Mouse (Mus musculus) adrenal gland (tissue): Measurements from ENCODE around the gene Ttc28.

Experiments used
- intact Hi-C: fragments of 180-260 bp; cut with DNase I; formaldehyde crosslinking; loops from one replicate; pipeline ENCODE4 v1.15.1; 2025

Ttc28 gene

DNA sequence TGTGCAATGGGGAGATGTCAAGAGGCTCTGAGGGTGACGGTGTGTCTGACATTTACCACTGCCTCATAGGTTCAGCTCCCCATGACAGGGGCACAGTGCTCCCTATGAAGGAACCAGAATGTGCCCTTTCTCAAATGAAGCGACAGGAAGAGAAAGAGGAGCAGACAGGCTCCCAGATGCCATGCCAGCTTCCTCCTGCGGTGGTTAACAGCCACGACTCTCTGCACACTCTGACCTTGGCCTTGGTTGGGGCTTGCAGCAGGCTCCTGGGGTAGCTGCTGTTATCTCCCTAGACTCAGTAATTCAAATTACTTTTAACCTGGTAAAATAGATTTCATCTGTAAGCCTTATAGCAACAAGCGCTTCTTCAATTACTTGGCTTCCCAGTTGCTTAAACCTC lies 196.2 kb downstream of the Ttc28 start:
- intact Hi-C loops, result no loop called here

DNA sequence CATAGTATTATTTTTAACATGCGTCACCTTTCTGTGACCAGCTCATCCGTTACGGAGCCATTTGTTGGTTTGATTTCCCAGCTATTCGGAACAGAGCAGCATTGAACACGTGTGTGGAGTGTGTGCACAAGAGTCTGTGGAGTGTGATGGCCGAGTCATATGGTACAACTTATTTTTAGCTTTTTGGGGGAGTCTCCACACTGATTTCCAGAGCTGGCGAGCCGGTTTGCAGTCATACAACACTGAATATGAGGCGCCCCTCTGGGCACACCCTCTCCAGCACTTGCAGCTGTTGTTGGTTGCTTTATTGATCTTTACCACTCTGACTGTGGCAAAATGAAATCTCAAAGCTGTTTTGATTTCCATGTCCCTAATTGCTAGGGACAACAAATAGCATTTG lies 197.7 kb downstream of the Ttc28 start:
- intact Hi-C loops, result no loop called here

DNA sequence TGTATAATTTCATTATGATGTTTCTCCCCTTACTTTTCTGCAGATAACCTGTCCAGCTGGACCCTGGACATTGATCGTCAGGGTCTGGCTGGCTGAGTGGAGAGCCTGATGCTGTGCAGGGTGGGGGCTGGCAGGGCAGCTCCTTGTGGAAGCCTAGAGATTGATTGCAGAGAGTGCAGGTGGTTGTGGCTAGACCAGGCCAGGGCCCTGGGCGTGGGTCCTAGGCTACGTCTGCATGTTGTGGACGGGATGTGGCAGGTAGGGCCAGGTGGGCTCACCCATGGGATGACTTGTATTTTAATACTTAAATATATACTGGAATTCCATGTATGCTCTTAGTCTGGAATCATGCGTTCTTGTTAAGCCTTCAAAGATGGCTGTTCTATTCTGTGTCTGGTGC lies 201.0 kb downstream of the Ttc28 start:
- intact Hi-C loops, result no loop called here

DNA sequence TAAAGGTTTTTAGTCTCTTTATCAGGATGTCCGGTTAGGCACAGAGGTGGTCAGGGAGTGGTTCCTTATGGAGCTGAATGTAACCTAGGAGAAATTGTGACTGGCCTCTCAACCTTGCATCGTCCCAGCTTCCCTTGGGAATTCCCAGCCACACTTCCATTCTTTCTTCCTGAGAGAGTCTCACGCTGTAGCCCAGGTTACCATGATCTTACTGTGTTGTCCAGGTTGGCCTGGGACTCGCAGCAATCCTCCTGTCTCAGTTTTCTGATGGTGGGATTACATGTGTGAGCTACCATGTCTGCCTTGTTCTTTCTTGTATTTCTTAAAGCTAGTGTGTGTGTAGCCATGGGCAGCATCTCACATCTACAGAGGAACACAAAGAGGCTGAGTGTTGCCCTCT lies 206.2 kb downstream of the Ttc28 start:
- intact Hi-C loops, result no loop called here

DNA sequence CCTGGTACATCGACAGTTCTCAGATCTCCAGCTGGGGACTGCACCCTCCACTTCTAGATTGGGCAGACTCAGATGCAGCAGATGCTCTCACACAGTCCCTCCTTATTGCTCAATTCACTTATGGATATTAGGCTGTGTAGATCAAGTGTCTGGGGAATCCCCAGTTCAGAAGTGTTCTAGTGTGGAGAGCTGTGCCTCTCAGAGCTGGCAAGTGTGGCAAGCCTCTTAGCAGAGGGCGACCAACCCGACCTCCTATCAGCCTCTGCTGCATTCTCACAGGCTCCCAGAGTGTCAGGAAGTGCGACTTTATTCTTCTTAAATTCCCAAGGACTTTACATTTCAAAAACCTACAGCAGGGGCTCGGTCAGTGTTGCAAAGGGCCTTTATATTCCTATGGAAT lies 217.1 kb downstream of the Ttc28 start:
- intact Hi-C loops, result no loop called here

DNA sequence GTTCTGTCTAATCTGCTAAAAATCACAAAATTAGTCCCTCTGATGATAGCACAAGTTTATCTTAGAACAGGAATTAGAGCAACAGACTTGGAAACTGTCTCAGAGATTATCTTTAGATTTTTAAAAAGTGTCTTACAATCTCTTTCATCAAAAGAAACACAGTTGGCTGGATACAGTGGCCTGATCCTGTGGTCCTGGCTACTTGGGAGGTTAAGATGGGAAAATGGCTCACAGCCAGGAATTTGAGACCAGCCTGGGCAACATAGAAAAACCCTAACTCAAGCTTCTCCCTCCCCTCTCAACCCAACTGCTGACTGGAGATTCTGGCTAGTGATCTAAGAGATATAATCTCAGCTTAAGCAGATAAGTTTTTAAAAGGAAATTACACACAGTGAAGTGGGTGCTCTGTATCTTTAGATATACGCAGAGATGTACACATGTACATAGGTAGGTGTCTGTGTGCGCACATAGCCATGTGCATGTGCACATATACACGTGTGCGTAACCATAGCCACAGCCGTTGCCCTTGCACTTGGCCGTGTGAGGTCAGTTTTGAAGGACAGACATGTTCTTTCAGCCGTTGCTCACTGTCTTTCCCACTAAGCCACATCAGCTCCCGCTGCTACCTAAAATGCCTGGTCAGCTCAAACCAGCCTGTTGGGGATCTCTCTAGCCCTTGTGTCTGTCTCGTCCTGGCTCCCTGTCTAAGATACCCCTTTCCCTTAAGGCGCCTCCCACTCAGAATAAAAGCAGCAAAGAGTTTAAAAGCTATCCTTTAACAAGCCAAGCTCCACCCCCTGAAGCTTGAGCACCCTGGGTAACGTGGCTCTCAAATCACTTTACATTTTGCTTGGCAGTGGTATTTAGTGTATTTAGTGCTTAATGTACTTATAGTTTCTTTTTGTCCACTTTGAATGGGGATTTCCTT lies 217.9 kb downstream of the Ttc28 start:
- intact Hi-C loops, result no loop called here

DNA sequence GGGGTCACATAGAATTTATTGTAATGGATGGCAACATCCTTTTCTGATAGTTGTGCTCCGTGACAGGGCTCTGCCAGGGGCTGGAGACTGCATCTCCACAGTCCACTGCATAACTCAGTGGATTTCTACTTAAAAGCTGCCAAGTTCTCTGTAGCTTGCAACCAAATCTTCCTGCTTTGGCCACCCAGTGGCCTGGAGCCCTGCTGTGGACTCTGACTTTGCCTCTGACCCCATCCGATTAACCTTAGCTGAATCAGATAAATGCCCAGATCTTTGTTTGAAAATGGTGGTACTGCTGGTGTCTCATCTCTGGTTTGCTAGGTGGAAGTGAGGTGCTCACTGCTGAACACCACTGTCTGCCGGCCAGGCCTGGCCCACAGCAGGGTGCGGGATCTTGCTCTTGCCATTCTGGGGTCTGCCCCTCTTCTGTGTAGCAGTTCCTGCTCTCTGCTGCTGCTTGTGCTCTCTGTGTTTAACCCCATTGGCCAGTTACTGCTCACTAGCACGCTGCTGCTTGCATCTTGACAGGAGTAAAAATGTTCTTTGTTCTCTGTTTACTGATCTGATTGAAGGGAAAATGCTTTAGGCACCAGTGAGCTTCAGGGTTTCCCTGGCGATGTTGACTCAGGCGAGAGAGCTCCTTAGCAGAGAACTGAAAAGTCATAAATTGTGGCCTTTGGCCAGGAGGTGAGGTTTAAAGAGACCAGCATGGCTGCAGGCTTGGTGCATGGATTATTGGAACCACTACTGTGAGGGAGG lies 219.1 kb downstream of the Ttc28 start:
- intact Hi-C loops, result no loop called here

DNA sequence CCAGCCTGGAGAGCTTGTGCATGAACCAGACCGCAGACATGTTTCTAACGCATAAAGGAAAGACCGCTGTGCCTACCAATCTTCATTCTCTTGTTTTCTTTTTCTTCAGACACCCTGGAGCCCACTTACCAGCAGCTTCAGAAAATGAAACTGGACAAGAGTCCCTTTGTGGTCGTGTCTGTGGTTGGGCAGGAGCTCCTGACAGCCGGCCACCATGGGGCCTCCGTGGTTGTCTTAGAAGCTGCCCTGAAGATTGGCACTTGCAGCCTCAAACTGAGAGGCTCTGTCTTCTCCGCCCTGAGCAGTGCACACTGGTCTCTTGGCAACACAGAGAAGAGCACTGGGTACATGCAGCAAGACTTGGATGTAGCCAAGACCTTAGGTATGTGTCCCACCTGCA lies 221.0 kb downstream of the Ttc28 start:
- intact Hi-C loops, result no loop called here

DNA sequence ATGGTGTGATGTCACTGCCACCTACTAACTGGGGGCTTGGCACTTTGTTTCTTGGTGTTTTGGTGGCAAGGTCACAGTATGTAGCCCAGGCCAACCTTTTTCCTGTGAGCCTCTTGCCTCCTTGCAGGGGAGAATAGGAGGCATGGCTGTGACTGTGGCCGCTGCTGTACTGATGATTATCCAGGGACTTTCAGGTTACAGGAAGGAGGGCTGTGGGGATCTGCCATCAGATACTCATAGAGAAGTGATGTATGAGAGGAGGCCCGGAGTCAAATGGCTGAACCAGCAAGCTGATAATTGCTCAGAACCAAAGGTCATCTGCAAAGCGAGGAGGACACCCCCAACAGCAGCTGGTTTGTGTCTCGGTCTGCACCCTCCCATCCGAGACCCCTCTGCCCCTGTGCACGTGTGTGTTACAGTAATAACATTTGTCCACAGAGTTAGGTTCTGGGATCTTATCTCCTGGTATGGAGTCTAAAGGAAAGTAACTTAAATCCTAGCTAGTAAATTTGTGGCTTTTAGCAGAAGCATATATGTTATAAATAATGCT lies 221.9 kb downstream of the Ttc28 start:
- intact Hi-C loops, result no loop called here

DNA sequence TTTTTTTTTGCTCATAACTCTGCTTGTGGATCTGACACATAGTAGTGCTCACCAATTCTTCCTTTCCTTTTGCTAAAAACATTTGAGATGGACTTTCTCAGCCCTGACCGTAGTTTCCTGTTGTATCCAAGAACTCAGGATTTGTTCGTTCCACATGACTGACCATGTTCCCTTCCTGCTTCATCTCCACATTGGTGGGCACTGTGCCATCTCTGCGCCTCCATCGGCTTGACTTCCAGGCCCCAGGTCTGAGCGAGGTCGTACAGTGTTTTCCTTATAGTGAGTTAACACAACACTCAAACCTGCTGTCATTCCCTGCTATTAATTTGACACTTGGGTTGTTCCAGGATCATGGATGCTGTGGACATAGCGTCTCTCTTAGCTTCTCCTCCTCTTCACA lies 225.2 kb downstream of the Ttc28 start:
- intact Hi-C loops, result no loop called here

DNA sequence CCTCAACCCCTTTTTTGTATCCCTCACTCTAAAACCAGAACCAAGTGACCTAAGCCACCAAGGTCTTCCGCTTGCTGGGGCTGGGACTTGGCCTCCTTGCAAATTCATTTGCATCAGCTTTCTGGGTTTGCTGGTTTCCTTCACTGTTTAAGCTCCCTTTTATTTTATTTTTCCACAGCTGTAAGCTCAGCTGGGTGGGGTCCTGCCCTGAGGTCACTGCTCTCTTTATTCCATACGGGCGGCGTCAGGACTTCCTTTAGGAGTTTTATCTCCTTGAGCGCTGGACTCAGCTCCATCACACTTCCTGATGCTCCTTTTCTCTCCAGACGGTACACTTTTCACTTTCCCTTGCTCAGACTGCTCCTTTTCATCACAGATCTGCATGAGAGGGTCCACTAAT lies 231.8 kb downstream of the Ttc28 start:
- intact Hi-C loops, result no loop called here

DNA sequence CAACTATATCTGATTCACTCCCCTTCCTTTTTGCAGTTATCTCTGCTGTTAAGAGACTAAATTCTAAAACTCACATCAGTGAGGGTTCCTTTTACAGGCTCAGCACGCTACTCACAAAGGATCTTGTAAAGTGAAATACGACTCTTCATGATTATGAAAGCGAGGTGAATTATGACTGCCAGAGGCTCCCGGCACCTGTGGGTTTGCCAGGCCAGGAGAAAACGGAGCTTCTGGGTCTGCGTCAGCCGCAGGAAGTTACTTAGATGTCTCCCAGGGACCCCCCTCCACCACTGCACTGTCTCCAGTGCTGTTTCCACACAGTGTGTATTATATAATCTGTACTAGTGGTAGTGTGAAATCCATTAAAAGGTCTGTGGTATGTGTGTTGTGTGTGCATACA lies 233.6 kb downstream of the Ttc28 start:
- intact Hi-C loops, result no loop called here

DNA sequence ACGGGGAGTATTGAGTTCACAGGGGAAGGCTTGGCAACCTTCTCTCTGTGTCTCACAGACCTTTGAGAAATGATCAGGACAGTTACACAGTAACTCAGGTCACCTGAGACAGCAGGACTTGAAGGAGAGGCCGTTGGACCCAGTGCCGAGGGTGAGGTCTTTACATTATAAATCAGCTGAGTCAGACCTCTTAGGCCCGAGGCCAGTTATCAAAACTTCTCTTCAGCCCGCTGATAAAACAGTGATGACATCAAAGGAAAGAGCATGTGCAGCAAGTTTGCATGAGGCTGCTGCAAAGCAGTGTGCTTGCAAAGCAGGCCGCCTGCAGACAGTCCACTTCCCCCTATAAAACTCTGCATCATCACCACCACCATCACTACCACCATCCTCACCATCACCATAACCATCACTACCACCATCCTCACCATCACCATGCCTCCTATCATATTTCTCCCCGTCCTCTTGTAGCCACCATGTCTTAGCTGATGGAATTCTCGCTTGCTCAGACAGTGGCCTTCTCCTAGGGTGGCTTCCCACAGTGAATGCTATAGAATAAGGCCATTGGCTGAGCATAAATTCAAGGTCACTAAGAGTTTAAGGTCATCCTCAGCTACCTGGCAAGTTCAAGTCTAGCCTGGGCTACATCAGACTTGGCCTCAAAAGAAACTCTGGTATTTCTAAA lies 234.2 kb downstream of the Ttc28 start:
- intact Hi-C loops, result no loop called here

DNA sequence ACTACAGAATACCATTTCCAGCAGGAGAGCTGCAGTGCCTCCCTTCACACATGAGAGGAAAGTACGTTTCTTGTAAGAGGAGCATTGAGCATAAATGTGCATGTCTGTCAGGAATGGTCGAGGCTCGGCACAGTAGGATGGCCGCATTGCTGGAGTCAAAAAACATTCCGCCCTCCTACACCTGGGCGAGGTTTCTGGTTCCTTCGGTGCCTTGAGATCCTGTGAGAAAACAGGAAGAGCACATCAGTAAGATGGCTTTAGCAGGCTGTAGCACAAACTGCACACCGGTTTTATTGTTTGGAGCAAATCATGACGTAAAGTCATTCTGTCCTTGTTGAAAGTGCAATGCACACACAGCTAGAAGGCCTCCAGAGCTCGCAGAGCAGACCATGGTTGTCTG lies 235.0 kb downstream of the Ttc28 start:
- intact Hi-C loops, result no loop called here

DNA sequence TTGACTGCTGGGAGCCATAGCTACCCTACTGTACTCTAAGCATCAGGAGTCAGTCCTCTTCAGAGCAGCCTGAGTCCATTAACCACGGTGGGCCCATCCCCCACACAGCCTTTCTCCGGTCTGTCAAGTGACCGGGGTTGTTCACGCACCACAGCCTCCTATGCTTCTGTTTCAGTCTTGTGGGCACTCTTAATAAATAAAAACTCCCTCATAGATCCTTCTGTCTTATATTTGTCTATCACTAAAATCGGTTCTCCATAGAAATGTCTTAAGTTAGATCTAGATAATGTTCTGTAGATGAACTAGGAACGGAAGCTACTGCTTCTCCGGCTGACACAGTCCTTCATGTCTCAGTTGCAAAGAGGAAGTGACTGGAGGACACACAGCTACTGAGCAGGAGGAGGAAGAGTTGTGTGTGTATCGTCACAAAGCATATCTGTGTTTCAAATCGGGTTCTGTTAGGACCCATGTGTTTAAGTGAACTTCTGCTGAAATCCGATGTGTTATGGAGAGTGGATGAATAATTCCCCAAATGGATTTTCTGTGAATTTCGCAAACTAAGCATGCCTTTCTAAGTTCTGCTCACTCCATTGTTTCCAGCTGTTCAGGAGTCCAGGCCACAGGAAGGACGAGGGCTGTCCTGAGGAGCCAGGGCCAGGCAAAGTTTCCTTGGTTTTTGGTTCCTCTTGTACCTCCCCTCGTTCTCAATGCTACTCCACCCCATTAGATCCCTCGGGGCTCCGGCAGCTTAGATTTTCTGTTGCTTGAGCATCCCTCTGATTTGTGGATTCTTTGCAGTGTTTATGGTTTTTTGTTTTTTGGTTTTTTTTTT lies 236.1 kb downstream of the Ttc28 start:
- intact Hi-C loops, result no loop called here

DNA sequence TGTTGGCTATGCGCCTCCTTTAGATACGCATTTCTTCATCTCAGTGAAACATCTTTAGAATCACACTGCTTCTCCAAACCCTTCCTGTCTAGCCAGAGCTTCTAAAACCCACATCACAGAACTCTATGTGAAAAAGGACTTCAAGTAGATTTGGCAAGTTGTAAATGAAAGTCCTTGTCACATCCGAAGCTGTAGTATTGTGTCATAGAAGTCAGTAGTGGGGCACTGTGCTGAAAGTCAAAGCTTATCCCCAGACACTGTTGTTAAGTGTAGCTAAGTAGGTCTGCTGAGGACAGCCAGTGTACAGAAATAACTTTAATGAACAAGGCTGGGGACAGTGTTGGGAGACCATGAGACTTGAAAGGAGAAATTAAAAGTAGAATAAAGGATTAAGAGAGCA lies 240.2 kb downstream of the Ttc28 start:
- intact Hi-C loops, result loop anchor here (10.0 kb wide), 1 partner anchor 135 kb away; no protein-coding TSS in a partner anchor

DNA sequence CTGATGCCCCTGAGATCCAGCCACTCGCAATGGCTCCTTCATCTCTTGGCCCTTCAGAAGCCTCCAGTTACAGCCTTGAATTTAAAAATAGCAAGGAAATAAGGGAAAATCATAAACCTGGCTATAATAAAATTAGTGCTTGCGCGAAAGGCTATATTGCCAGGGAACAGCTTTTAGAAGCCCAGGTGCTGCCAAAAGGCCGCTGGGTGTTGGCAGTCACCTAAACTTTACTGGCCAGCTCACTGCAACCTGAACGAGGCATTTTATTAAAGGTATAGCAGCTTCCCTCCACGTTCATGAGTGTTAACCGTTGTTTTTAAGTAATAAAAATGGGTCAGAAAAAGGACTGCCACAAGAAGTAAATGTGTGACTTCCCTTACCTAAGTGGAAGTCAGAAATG lies 240.7 kb downstream of the Ttc28 start:
- intact Hi-C loops, result loop anchor here (10.0 kb wide), 1 partner anchor 135 kb away; no protein-coding TSS in a partner anchor

DNA sequence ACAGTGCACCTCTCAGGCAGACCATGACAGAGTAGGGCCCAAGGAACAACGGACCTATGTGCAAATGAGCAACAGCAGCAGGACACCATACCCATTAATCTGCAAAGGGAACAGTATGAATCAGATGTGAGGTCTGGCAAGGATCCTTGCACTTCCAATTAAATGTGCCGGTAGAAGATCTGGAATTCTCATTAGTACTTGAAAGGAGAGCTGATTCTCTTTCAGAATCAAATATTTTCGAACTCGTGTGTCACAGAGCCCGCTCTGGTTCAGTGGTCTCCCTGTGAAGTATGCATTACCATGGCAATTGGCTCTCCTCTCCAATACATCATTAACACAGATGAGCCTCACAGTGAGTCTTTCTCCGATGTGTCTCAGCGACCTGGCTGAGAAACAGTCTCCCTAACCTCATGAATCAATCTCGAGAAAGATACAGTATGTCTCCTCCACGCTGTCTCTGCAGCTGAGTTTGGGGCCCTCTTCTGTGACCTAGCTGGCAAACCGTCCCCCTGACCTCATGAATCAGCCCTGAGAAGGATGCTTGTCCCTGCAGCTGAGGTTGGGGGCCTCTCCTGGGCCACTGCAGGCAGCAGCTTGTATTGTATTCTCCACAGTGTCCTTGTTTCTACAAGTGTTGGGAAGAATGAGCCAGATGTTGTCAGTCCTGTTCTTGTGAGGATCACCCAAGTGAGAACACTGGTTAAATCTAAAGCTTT lies 241.3 kb downstream of the Ttc28 start:
- intact Hi-C loops, result loop anchor here (10.0 kb wide), 1 partner anchor 134 kb away; no protein-coding TSS in a partner anchor

DNA sequence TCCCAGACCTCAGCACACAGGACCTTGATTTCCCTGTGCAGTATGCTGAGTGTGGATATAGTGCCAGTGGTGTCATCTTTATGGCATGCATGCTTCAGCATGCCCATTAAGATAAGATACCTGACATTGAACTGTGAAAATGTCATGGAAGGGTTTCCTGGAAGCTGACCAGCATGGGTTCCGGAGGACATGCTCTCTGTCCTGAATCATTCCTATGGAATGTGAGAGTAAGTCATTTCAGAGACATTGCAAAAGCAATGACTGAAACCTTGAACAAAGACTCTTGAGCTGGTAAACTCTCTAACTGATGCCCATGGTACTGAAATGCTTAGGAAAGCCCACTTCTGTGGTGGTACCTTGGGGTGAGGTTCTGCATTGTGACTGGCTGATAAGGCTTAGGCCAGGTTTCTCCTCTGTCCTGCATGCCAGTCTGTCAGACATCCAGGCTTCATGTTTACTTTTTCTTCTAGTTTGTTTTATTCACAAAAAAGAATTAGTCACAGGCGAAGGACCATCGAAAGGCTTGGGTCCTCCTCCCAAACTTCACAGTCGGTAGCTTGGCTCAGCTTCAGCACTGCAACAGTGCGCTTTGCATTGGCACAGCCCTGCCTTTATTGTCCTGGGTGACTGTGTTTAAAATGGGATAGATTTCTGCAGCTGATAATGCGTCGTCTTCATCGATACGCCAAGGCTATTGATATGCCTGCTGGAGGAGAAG lies 242.9 kb downstream of the Ttc28 start:
- intact Hi-C loops, result loop anchor here (10.0 kb wide), 1 partner anchor 132 kb away; no protein-coding TSS in a partner anchor
